Mouse (Mus musculus): ENCODE results near the gene Thap7. TPM values are rescaled to one million over a fixed set of nuclear protein-coding genes. Genes with fewer than 3 reads are reported as not detected.
A peak's percentile ranks its signal among the peaks of the same experiment; 100 is the strongest.

The Thap7 gene
- polyA plus RNA-seq, 1 experiment from 2014 or later: 60.5 TPM

- peaks cover 10% of the 10 kb centered on the region for H3K4me1 ChIP-seq (ENCODE audit: control insufficient read depth, insufficient read depth, low read length)
- no peaks in the 10 kb centered on the region for H3K27me3 ChIP-seq (ENCODE audit: control insufficient read depth, insufficient read depth, low read length)
- no peaks in the 10 kb centered on the region for H3K36me3 ChIP-seq (ENCODE audit: control insufficient read depth, insufficient read depth, low read length)
- no peak overlapping the region for H3K9ac ChIP-seq (replicated peaks; ENCODE audit: low read depth, low read length)
- H3K9me3 ChIP-seq (ENCODE audit: control insufficient read depth, low read depth, low read length): no peaks in the 10 kb centered on the region
- H3K27ac ChIP-seq (ENCODE audit: low read length): no peak overlapping the region
- H3K4me2 ChIP-seq (replicated peaks; ENCODE audit: low read depth, low read length): no peak overlapping the region
- 68% methylated on average over 7 of the region's 7 CpGs for WGBS
- no peak for ATAC-seq (ENCODE audit: insufficient number of reproducible peaks, insufficient read depth, low FRiP score, low read depth)
- no peak overlapping the region for H3K4me3 ChIP-seq (ENCODE audit: low read depth, low read length)
Measured at GRCm38 (mm10) chr16:17552837-17553236, 21.9 kb upstream of the Thap7 start.

DNA sequence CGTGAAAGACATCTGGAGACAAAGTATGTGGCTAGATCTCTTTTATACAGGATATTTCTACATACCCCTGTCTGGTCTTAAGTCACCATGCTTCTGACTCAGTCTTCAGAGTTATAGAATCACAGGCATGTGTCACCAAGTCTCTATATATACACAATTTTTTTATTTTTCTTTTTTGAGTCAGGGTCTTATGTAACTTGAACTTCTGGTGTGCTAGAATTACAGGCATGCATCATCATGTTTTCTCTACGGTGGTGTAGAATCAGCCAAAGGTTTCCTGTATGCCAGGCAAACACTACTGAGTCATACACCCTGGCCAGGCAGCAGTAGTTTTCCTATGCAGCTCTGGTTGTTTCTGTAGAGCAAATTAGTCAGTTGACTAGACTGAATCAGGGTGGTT lies 11.7 kb upstream of the Thap7 start:
- Histone ChIP-seq H3K9me3 (ENCODE audit: control insufficient read depth, low read depth, low read length) (no peaks in the 10 kb centered on the region), H3K4me3 (ENCODE audit: low read depth, low read length) (no peak overlapping the region), H3K27ac (ENCODE audit: low read length) (no peak overlapping the region), H3K4me1 (ENCODE audit: control insufficient read depth, insufficient read depth, low read length) (no peaks in the 10 kb centered on the region), H3K27me3 (ENCODE audit: control insufficient read depth, insufficient read depth, low read length) (no peaks in the 10 kb centered on the region), H3K36me3 (ENCODE audit: control insufficient read depth, insufficient read depth, low read length) (no peaks in the 10 kb centered on the region), H3K4me2 (replicated peaks; ENCODE audit: low read depth, low read length) (no peak overlapping the region), H3K9ac (replicated peaks; ENCODE audit: low read depth, low read length) (no peak overlapping the region)
- WGBS: 73% methylated on average over 2 of the region's 2 CpGs
- ATAC-seq (ENCODE audit: insufficient number of reproducible peaks, insufficient read depth, low FRiP score, low read depth): no peak

DNA sequence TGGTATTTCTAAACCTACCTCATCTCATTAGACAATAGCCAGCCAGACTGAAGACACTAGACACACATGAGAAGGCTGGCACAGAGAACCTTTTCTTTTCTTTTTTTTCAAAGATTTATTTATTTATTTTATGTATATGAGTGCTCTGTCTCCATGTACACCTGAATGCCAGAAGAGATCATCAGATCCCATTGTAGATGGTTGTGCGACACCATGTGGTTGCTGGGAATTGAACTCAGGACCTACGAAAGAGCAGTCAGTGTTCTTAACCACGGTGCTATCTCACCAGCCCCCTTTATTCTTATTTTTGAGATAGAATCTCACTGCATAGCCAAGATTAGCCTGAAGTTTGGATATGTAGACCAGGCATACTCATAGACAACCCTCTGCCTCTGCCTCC lies 5.6 kb upstream of the Thap7 start:
- no peaks in the 10 kb centered on the region for H3K36me3 ChIP-seq (ENCODE audit: control insufficient read depth, insufficient read depth, low read length)
- peaks cover 4% of the 10 kb centered on the region for H3K4me1 ChIP-seq (ENCODE audit: control insufficient read depth, insufficient read depth, low read length)
- no peaks in the 10 kb centered on the region for H3K9me3 ChIP-seq (ENCODE audit: control insufficient read depth, low read depth, low read length)
- H3K4me2 ChIP-seq (replicated peaks; ENCODE audit: low read depth, low read length): no peak overlapping the region
- H3K27me3 ChIP-seq (ENCODE audit: control insufficient read depth, insufficient read depth, low read length): no peaks in the 10 kb centered on the region
- H3K27ac ChIP-seq (ENCODE audit: low read length): no peak overlapping the region
- no peak overlapping the region for H3K4me3 ChIP-seq (ENCODE audit: low read depth, low read length)
- no peak overlapping the region for H3K9ac ChIP-seq (replicated peaks; ENCODE audit: low read depth, low read length)
- no peak for ATAC-seq (ENCODE audit: insufficient number of reproducible peaks, insufficient read depth, low FRiP score, low read depth)
- WGBS: 89% methylated on average over 3 of the region's 3 CpGs

GRCm38 (mm10) chr16:17532676-17533329 lies 1.9 kb upstream of the Thap7 start:
- Histone ChIP-seq H3K27ac (ENCODE audit: low read length) (no peak overlapping the region), H3K9ac (replicated peaks; ENCODE audit: low read depth, low read length) (no peak overlapping the region), H3K4me2 (replicated peaks; ENCODE audit: low read depth, low read length) (no peak overlapping the region), H3K36me3 (ENCODE audit: control insufficient read depth, insufficient read depth, low read length) (peaks cover 10% of the 10 kb centered on the region; the same call in 1 of the 2 replicates), H3K9me3 (ENCODE audit: control insufficient read depth, low read depth, low read length) (no peaks in the 10 kb centered on the region), H3K4me3 (ENCODE audit: low read depth, low read length) (no peak overlapping the region), H3K4me1 (ENCODE audit: control insufficient read depth, insufficient read depth, low read length) (peaks cover 12% of the 10 kb centered on the region), H3K27me3 (ENCODE audit: control insufficient read depth, insufficient read depth, low read length) (no peaks in the 10 kb centered on the region)
- ATAC-seq (ENCODE audit: insufficient number of reproducible peaks, insufficient read depth, low FRiP score, low read depth): no peak
- 74% methylated on average over 14 of the region's 14 CpGs for WGBS

- WGBS: 56% methylated on average over 4 of the region's 4 CpGs
- no peak overlapping the region for H3K9ac ChIP-seq (replicated peaks; ENCODE audit: low read depth, low read length)
Measured at GRCm38 (mm10) chr16:17532271-17532670, 1.3 kb upstream of the Thap7 start.

DNA sequence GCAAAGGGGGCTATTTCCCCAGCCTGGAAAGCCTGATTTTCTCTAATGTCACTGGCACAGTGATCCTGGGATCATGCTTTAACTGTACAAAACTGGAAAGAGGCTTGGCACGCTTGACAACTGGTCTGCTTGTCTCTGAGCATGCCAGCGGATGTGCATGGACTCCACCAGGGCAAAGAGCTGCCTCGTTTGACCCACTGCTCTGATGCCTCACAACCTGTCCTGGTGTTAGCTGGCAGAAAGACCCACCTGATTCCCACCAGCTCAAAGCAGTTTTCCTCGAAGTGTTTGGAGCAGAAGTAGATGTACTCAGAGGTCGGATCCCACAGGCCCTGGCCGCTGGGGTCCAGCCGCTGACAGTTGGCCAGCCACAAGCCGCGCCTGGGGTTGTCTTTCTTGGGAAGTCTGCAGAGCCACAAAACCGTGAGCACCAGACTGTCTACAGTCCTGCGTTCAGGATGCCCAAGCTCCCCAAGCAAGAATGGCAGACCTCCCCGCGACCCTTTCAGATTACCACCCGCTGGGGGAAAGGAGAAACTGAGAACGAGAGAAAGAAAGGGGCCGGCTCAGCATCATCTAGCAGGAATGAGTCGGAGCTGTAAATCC lies 852 bp downstream of the Thap7 start:
- ATAC-seq (ENCODE audit: insufficient number of reproducible peaks, insufficient read depth, low FRiP score, low read depth): no peak
- H3K4me3 ChIP-seq (ENCODE audit: low read depth, low read length): peak overlapping the region; percentile 46
- H3K27ac ChIP-seq (ENCODE audit: low read length): peak overlapping the region; percentile 96
- H3K36me3 ChIP-seq (ENCODE audit: control insufficient read depth, insufficient read depth, low read length): peaks cover 37% of the 10 kb centered on the region
- H3K4me2 ChIP-seq (replicated peaks; ENCODE audit: low read depth, low read length): peak overlapping the region; percentile 87
- no peaks in the 10 kb centered on the region for H3K9me3 ChIP-seq (ENCODE audit: control insufficient read depth, low read depth, low read length)
- H3K9ac ChIP-seq (replicated peaks; ENCODE audit: low read depth, low read length): peak overlapping the region; percentile 62
- peaks cover 12% of the 10 kb centered on the region for H3K4me1 ChIP-seq (ENCODE audit: control insufficient read depth, insufficient read depth, low read length)
- WGBS: 14% methylated on average over 17 of the region's 17 CpGs
- H3K27me3 ChIP-seq (ENCODE audit: control insufficient read depth, insufficient read depth, low read length): no peaks in the 10 kb centered on the region

More at GRCm38 (mm10) chr16:17532271-17532670, 1.3 kb upstream of the Thap7 start:
- Histone ChIP-seq H3K9me3 (ENCODE audit: control insufficient read depth, low read depth, low read length) (no peaks in the 10 kb centered on the region), H3K27me3 (ENCODE audit: control insufficient read depth, insufficient read depth, low read length) (no peaks in the 10 kb centered on the region), H3K4me1 (ENCODE audit: control insufficient read depth, insufficient read depth, low read length) (peaks cover 12% of the 10 kb centered on the region), H3K36me3 (ENCODE audit: control insufficient read depth, insufficient read depth, low read length) (peaks cover 15% of the 10 kb centered on the region), H3K4me2 (replicated peaks; ENCODE audit: low read depth, low read length) (no peak overlapping the region), H3K4me3 (ENCODE audit: low read depth, low read length) (no peak overlapping the region), H3K27ac (ENCODE audit: low read length) (no peak overlapping the region)
- no peak for ATAC-seq (ENCODE audit: insufficient number of reproducible peaks, insufficient read depth, low FRiP score, low read depth)

- Histone ChIP-seq H3K36me3 (ENCODE audit: control insufficient read depth, insufficient read depth, low read length) (peaks cover 51% of the 10 kb centered on the region), H3K4me2 (replicated peaks; ENCODE audit: low read depth, low read length) (no peak overlapping the region), H3K9me3 (ENCODE audit: control insufficient read depth, low read depth, low read length) (no peaks in the 10 kb centered on the region), H3K4me1 (ENCODE audit: control insufficient read depth, insufficient read depth, low read length) (peaks cover 12% of the 10 kb centered on the region), H3K27ac (ENCODE audit: low read length) (no peak overlapping the region), H3K27me3 (ENCODE audit: control insufficient read depth, insufficient read depth, low read length) (no peaks in the 10 kb centered on the region), H3K9ac (replicated peaks; ENCODE audit: low read depth, low read length) (no peak overlapping the region), H3K4me3 (ENCODE audit: low read depth, low read length) (no peak overlapping the region)
- WGBS: 89% methylated on average over 13 of the region's 13 CpGs
- no peak for ATAC-seq (ENCODE audit: insufficient number of reproducible peaks, insufficient read depth, low FRiP score, low read depth)
Measured at GRCm38 (mm10) chr16:17528276-17528675, 2.7 kb downstream of the Thap7 start.

DNA sequence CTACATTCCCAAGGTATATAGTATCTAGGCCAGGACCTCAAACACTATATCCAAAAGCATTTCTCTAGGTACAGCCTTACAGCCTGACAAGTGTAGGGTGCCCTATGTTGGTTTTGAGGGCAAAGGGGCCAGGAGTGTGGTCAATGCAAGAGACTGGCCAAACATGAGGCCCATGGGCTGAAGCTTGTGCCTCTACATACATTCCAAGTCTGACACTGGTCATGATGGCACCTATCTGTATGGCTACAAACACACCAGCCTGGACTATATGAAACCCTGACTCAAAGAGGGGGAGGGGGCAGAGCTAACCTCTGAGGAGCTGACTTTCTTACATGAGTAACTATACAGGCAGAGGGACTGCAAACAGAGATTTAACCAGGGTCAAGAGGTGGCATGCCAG lies 3.3 kb downstream of the Thap7 start:
- no peak for ATAC-seq (ENCODE audit: insufficient number of reproducible peaks, insufficient read depth, low FRiP score, low read depth)
- peaks cover 57% of the 10 kb centered on the region for H3K36me3 ChIP-seq (ENCODE audit: control insufficient read depth, insufficient read depth, low read length)
- no peaks in the 10 kb centered on the region for H3K27me3 ChIP-seq (ENCODE audit: control insufficient read depth, insufficient read depth, low read length)
- no peak overlapping the region for H3K27ac ChIP-seq (ENCODE audit: low read length)
- no peak overlapping the region for H3K9ac ChIP-seq (replicated peaks; ENCODE audit: low read depth, low read length)
- peaks cover 12% of the 10 kb centered on the region for H3K4me1 ChIP-seq (ENCODE audit: control insufficient read depth, insufficient read depth, low read length)
- H3K4me3 ChIP-seq (ENCODE audit: low read depth, low read length): no peak overlapping the region
- H3K4me2 ChIP-seq (replicated peaks; ENCODE audit: low read depth, low read length): no peak overlapping the region
- no peaks in the 10 kb centered on the region for H3K9me3 ChIP-seq (ENCODE audit: control insufficient read depth, low read depth, low read length)

GRCm38 (mm10) chr16:17526223-17526622 lies 4.7 kb downstream of the Thap7 start:
- peaks cover 6% of the 10 kb centered on the region for H3K4me1 ChIP-seq (ENCODE audit: control insufficient read depth, insufficient read depth, low read length)
- H3K4me3 ChIP-seq (ENCODE audit: low read depth, low read length): no peak overlapping the region
- peaks cover 70% of the 10 kb centered on the region for H3K36me3 ChIP-seq (ENCODE audit: control insufficient read depth, insufficient read depth, low read length)
- no peak overlapping the region for H3K9ac ChIP-seq (replicated peaks; ENCODE audit: low read depth, low read length)
- H3K4me2 ChIP-seq (replicated peaks; ENCODE audit: low read depth, low read length): no peak overlapping the region
- no peaks in the 10 kb centered on the region for H3K27me3 ChIP-seq (ENCODE audit: control insufficient read depth, insufficient read depth, low read length)
- 85% methylated on average over 6 of the region's 6 CpGs for whole genome bisulfite sequencing
- no peak overlapping the region for H3K27ac ChIP-seq (ENCODE audit: low read length)
- H3K9me3 ChIP-seq (ENCODE audit: control insufficient read depth, low read depth, low read length): no peaks in the 10 kb centered on the region
- no peak for ATAC-seq (ENCODE audit: insufficient number of reproducible peaks, insufficient read depth, low FRiP score, low read depth)

All from stomach, embryonic 14.5 days (tissue).